Mouse (Mus musculus): Measurements from ENCODE around the gene Fchsd2. TPM values are rescaled to one million over a fixed set of nuclear protein-coding genes. Genes with fewer than 3 reads are reported as not detected.

The Fchsd2 gene
- polyA plus RNA-seq, 1 experiment from 2014 or later, result 22.5 TPM

DNA sequence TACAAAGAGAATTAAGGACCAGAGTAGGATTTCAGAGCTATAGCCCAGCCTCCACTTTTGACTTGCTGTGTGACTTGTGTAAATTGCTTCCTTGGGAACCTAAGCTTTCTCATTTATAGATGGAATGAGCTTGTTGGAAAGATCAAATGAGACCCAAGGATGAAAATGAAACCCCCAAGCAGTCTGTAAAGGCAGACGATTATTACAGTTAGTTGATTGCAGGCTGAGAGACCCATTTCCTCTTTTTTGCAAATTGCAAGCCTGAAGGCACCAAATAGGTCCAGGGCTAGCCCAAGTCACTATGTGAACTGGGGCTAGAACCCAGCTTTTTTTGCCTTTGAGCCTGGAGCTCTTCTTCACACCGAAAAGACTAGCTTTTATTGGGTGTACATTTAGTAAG is 218.4 kb downstream of the Fchsd2 start:
- Histone ChIP-seq H3K27me3 (no peaks in the 10 kb centered on the region), H3K36me3 (no peaks in the 10 kb centered on the region), H3K4me3 (peak overlapping the region; percentile 59), H3K4me2 (peak overlapping the region; percentile 46), H3K27ac (0 out of 2 replicates have a peak overlapping the region, but pooled peaks have one; percentile 99), H3K9me3 (no peaks in the 10 kb centered on the region), H3K4me1 (peaks cover 8% of the 10 kb centered on the region; the same call in 1 of the 2 replicates), H3K9ac (no peak overlapping the region)
- WGBS, result 38% methylated on average over 2 of the region's 2 CpGs
- no peak for ATAC-seq (ENCODE audit: borderline replicate concordance, extremely low read depth, low FRiP score, low TSS enrichment)

DNA sequence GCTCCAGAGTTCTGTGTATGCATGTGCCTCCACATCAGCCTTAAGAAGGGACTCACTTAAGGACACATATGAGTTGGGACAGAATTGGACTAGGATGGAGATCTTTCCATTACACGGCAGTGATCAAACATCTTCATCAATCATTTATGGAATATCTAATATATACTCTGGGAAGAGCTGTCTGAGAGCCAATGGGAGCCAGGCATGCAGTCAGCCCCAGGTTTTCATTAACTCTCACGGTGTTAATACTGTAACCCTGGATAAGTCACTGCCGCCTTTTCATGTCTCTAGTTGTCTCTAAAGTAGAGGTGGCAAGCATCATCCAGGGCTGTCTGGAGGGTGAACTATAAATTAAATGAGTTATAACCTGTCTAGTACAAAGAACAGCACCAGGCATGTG is 220.4 kb downstream of the Fchsd2 start:
- Histone ChIP-seq H3K4me3 (no peak overlapping the region), H3K4me2 (no peak overlapping the region), H3K27ac (no peak overlapping the region), H3K4me1 (peaks cover 14% of the 10 kb centered on the region), H3K9ac (no peak overlapping the region), H3K36me3 (no peaks in the 10 kb centered on the region), H3K27me3 (no peaks in the 10 kb centered on the region), H3K9me3 (no peaks in the 10 kb centered on the region)
- ATAC-seq (ENCODE audit: borderline replicate concordance, extremely low read depth, low FRiP score, low TSS enrichment), result no peak
- WGBS, result 60% methylated on average over 3 of the region's 3 CpGs

DNA sequence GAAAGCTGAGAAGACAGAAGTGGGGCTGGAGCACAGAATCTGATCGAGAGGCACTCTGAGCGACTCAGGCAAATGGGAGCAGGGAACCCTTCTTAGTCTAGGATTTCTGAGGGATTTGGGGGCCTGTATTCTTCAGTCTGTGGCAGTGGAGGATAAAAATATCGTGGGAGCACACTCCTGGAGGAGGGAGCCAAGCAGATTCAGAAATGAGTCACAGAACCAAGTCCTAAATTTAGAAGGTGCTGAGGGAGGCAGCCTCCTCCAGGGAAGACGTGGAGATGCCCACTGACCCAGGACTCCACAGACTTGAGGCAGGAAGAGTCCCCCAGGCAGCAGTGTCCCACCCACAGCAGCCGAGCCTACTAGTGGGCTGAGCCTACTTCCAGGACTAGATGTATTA is 221.7 kb downstream of the Fchsd2 start:
- peaks cover 14% of the 10 kb centered on the region for H3K4me1 ChIP-seq
- no peak for ATAC-seq (ENCODE audit: borderline replicate concordance, extremely low read depth, low FRiP score, low TSS enrichment)
- H3K9ac ChIP-seq, result no peak overlapping the region
- 61% methylated on average over 5 of the region's 5 CpGs for WGBS
- no peaks in the 10 kb centered on the region for H3K27me3 ChIP-seq
- no peak overlapping the region for H3K27ac ChIP-seq
- H3K36me3 ChIP-seq, result no peaks in the 10 kb centered on the region
- no peak overlapping the region for H3K4me3 ChIP-seq
- no peak overlapping the region for H3K4me2 ChIP-seq
- no peaks in the 10 kb centered on the region for H3K9me3 ChIP-seq

DNA sequence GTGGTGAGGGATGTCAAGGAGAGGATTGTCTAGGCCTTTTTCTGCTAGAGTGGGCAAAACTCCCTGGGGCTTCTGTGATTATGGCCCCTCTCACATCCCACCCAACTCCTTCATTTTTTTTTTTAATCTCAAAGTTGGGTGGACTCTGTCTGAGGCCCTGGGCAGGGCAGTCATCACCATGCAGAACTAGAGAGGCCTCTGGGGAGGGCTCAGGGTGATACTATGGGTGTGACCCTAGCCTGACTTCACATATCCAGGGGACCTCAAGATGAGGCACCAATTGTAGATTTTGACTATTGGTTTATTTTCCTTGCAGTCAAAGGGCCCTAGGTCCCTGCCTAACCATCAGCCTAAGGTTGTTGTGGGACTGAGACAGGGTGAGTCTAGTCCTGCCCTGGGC is 223.0 kb downstream of the Fchsd2 start:
- no peak for ATAC-seq (ENCODE audit: borderline replicate concordance, extremely low read depth, low FRiP score, low TSS enrichment)
- Histone ChIP-seq H3K9me3 (no peaks in the 10 kb centered on the region), H3K9ac (no peak overlapping the region)

DNA sequence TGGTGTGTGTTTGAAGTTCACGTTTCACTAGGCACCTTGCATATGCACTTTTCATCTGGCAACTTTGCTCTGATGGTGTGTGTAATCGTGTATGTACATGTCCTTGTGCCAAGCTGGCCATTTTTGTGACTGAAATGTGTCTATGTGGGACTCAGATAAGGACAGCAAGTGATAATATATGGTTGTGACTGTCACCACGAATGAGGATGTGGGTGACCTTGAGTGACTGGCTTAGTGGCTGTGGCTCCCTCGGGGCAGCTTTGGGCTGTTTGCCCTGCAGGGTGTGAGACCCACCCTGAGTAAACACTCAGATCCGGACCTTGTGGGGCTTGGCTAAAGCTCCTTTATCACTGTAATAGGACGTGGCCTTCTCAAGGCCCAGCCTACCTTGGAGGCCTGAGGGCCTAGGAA is 223.9 kb downstream of the Fchsd2 start:
- ATAC-seq (ENCODE audit: borderline replicate concordance, extremely low read depth, low FRiP score, low TSS enrichment), result 0 out of 2 replicates have a peak, but pooled peaks have one; percentile 38
- H3K4me2 ChIP-seq, result no peak overlapping the region
- H3K9me3 ChIP-seq, result no peaks in the 10 kb centered on the region
- no peaks in the 10 kb centered on the region for H3K27me3 ChIP-seq
- no peak overlapping the region for H3K9ac ChIP-seq
- H3K36me3 ChIP-seq, result no peaks in the 10 kb centered on the region
- no peak overlapping the region for H3K4me3 ChIP-seq
- H3K27ac ChIP-seq, result 0 out of 2 replicates have a peak overlapping the region, but pooled peaks have one; percentile 33
- 31% methylated on average over 6 of the region's 6 CpGs for WGBS
- peaks cover 19% of the 10 kb centered on the region for H3K4me1 ChIP-seq

More for the DNA sequence above, 223.0 kb downstream of the Fchsd2 start:
- Histone ChIP-seq H3K4me2 (no peak overlapping the region), H3K27ac (no peak overlapping the region), H3K4me3 (no peak overlapping the region), H3K27me3 (no peaks in the 10 kb centered on the region), H3K4me1 (peaks cover 19% of the 10 kb centered on the region), H3K36me3 (no peaks in the 10 kb centered on the region)

DNA sequence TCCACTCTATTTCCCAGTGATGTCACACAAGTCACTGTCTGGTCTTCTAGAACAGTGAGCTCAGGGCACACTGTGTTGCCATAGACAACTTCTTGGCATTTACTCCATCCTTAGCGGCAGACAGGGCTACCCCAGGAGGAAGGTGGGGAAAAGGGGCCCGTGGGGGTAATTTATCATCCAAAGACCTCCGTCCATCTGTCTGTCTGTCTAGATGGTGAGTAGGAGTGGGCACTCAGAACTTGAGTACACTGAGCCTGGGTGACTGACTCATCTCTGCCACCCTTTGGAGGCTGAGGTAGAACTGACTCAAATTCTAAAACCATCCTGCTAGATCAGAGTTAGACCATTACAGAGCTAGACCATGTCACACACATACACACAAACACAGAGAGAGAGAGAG is 224.4 kb downstream of the Fchsd2 start, which contains the start of gene Stard10:
Gene Stard10 (plus strand): TSS at position 73 of the 400 bp plus-strand sequence.
- Histone ChIP-seq H3K36me3 (no peaks in the 10 kb centered on the region), H3K4me1 (peaks cover 21% of the 10 kb centered on the region), H3K27me3 (no peaks in the 10 kb centered on the region), H3K27ac (0 out of 2 replicates have a peak within 1 kb of the TSS, but pooled peaks have one; percentile 33), H3K9ac (no peak within 1 kb of the TSS), H3K4me2 (no peak within 1 kb of the TSS), H3K4me3 (no peak within 1 kb of the TSS), H3K9me3 (no peaks in the 10 kb centered on the region)
- 68% methylated on average over 3 of the region's 3 CpGs for WGBS
- ATAC-seq (ENCODE audit: borderline replicate concordance, extremely low read depth, low FRiP score, low TSS enrichment), result no peak

DNA sequence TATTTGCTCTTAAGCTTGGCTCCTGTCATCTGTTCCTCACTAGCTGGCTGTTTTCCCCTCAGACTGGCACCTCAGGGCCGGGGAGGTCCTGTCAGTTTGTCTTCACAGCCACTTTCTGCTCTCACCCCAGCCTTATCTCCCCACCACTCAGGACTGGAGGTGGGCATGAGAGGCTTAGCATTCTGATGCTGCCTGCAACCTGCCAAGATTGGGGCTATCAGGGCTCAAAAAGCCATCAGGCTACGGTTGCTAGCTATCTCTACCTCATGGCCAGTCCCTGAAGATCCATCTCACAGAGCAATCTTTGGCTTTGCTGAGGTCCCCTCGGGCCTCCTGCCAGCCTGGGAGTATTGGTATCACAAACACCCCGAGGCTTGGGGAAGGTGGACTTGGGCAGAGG is 226.2 kb downstream of the Fchsd2 start:
- WGBS, result 50% methylated on average over 4 of the region's 4 CpGs
- no peaks in the 10 kb centered on the region for H3K9me3 ChIP-seq
- no peak overlapping the region for H3K4me2 ChIP-seq
- H3K36me3 ChIP-seq, result no peaks in the 10 kb centered on the region
- no peak for ATAC-seq (ENCODE audit: borderline replicate concordance, extremely low read depth, low FRiP score, low TSS enrichment)
- H3K4me1 ChIP-seq, result peaks cover 31% of the 10 kb centered on the region
- no peak overlapping the region for H3K4me3 ChIP-seq
- no peak overlapping the region for H3K9ac ChIP-seq
- no peak overlapping the region for H3K27ac ChIP-seq
- H3K27me3 ChIP-seq, result no peaks in the 10 kb centered on the region

DNA sequence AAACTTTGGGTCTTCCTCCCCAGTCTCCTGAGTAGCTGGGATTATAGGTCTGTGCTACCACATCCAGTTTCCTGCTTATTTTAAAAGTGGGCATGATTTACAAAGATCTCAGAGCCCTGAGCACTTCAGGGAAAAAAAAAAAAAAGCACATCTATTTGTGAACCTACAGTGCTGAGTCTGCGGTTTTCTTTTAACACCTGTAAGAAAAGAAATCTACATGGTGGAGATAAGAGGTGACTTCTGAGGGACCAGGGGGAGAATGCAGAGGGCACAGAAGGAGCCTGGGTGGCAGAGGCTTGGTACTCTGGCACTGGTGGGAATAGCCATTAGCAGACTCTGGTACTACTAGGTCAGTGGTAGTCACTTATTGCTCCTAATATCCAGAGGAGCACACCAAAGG is 227.1 kb downstream of the Fchsd2 start:
- H3K36me3 ChIP-seq, result no peaks in the 10 kb centered on the region
- H3K27me3 ChIP-seq, result no peaks in the 10 kb centered on the region
- H3K4me2 ChIP-seq, result peak overlapping the region; percentile 96; the same call in 1 of the 2 replicates
- ATAC-seq (ENCODE audit: borderline replicate concordance, extremely low read depth, low FRiP score, low TSS enrichment), result no peak
- no peaks in the 10 kb centered on the region for H3K9me3 ChIP-seq
- 0 out of 2 replicates have a peak overlapping the region, but pooled peaks have one; percentile 0 for H3K27ac ChIP-seq
- no peak overlapping the region for H3K9ac ChIP-seq
- 70% methylated on average over 1 of the region's 1 CpGs for WGBS
- H3K4me3 ChIP-seq, result no peak overlapping the region
- H3K4me1 ChIP-seq, result peaks cover 31% of the 10 kb centered on the region

DNA sequence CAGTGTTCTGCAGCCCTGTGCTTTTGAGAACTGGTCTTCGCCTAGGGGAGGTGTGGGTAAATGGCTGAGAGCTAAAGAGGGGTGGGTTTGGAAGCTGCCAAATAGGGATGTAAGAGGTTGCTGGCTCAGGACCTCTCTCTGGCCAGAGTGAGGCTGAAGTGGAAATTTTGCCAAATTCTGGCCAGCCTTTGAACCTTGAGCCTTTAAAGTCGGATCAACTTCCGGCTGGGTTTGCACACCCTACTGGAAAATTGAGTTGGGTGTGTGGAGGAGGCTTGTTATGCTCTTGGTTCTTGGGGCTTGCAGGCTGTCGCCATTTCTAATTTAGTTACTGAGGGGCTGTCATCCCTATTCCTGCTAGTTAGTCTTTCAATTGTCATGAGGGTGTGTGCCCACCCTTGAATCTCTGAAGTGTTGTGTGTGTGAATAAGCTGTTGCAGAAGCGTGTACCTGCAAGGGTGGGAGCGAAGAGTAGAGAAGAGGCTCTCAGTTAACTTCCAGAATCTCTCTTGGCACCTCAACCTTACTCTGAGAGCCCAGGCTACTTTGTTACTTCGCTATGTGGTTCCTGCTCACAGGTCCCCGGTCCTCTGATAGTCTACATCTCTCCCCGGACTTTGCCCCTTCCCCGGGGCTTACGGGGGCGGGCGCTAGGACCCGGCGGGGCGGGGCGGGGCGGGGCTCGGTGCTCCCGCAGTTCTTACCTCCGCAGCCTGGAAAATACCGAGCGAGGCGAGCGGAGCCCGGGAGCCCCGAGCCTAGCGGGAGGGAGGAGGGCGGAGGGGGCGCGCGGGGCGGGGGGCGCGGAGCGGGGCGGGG is 227.9 kb downstream of the Fchsd2 start:
- peak overlapping the region; percentile 86 for H3K27ac ChIP-seq
- H3K27me3 ChIP-seq, result no peaks in the 10 kb centered on the region
- peak overlapping the region; percentile 58 for H3K9ac ChIP-seq
- H3K4me1 ChIP-seq, result peaks cover 31% of the 10 kb centered on the region
- peak overlapping the region; percentile 96 for H3K4me2 ChIP-seq
- ATAC-seq (ENCODE audit: borderline replicate concordance, extremely low read depth, low FRiP score, low TSS enrichment), result peak; percentile 52; the same call in 1 of the 2 replicates
- no peaks in the 10 kb centered on the region for H3K36me3 ChIP-seq
- no peaks in the 10 kb centered on the region for H3K9me3 ChIP-seq
- H3K4me3 ChIP-seq, result peak overlapping the region; percentile 66
- 5% methylated on average over 17 of the region's 37 CpGs for WGBS

DNA sequence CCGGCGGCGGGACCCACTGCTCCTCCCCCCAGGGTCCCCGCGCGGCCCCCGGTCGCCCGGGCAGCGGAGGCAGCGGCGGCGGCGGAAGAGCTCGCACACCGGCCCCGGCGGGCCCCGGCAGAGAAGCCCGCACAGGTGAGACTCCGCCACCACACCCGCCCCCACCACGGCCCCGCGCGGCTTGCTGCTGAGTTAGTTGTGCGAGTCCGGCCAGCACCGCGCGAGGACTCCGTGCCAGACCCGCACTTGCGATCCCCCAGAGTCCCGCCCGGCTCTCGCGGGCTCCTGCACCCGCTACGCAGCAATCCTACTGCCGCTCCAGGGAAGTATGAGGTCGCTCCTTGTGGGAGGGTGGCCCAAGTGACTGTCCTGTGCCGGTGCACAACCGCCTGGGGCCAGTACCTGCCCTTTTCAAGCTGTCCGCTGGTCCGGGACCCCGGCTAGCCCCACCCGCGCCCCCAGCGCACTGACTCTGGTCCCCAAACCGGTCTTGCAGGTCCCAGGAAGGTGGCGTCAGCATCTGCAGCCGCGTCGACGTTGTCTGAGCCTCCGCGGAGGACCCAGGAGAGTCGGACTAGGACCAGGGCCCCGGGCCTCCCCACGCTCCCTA is 228.7 kb downstream of the Fchsd2 start:
- WGBS, result 2% methylated on average over 39 of the region's 61 CpGs
- H3K4me2 ChIP-seq, result peak overlapping the region; percentile 96
- 0 out of 2 replicates have a peak, but pooled peaks cover 3% of the 10 kb centered on the region for H3K36me3 ChIP-seq
- peak overlapping the region; percentile 66 for H3K4me3 ChIP-seq
- H3K4me1 ChIP-seq, result peaks cover 31% of the 10 kb centered on the region
- H3K9ac ChIP-seq, result peak overlapping the region; percentile 58
- no peaks in the 10 kb centered on the region for H3K27me3 ChIP-seq
- ATAC-seq (ENCODE audit: borderline replicate concordance, extremely low read depth, low FRiP score, low TSS enrichment), result peak; percentile 48; the same call in 1 of the 2 replicates
- H3K9me3 ChIP-seq, result no peaks in the 10 kb centered on the region
- peak overlapping the region; percentile 86 for H3K27ac ChIP-seq

DNA sequence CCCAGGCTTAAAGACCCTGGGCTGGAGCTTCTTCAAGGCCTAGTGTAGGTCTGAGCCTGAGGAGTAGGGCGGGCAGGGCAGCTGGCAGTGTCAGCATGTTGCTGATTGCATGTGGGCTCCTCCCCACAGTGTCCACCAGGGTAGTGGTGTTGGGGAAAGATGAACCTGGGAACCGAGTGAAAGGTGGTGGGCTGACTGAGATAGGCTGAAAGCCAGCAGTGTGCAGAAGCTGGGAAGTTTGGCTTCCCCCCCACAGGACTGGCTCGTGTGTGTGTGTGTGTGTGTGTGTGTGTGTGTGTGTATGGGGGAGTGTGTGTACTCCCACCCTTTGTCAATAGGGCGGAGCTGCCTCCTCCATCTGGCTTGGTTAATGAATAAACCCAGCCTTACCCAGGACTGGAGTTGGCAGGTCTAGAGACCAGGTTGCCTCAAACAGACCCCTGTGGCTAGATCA is 230.5 kb downstream of the Fchsd2 start:
- Histone ChIP-seq H3K27me3 (no peaks in the 10 kb centered on the region), H3K27ac (no peak overlapping the region), H3K4me3 (peak overlapping the region; percentile 66; the same call in 1 of the 2 replicates), H3K9me3 (no peaks in the 10 kb centered on the region), H3K36me3 (0 out of 2 replicates have a peak, but pooled peaks cover 3% of the 10 kb centered on the region), H3K4me1 (peaks cover 25% of the 10 kb centered on the region), H3K9ac (no peak overlapping the region), H3K4me2 (peak overlapping the region; percentile 96)
- 0 out of 2 replicates have a peak, but pooled peaks have one; percentile 12 for ATAC-seq (ENCODE audit: borderline replicate concordance, extremely low read depth, low FRiP score, low TSS enrichment)
- WGBS, result 30% methylated on average over 4 of the region's 4 CpGs
